Mouse (Mus musculus) cerebellum, postnatal 14 days (tissue): ENCODE results near the gene Plekhg6.

ENCODE experiments used
- DNase-seq, 2 experiments: peaks; one replicate each; pipeline ENCODE4 v3.0.0; 2021; ENCODE audit warnings: mixed read lengths in 2 of 2

Plekhg6 gene

GRCm38 (mm10) chr6:125322794-125323193 is 57.8 kb downstream of the Plekhg6 start:
- DNase-seq = no peak

- DNase-seq = no peak
These were observed 59.3 kb downstream of the Plekhg6 start for GRCm38 (mm10) chr6:125321114-125321855.

GRCm38 (mm10) chr6:125320323-125320722 is 60.3 kb downstream of the Plekhg6 start, which contains the start of gene Scnn1a:
TSS of gene Scnn1a (plus strand) at chr6:125320659.
- no peak for DNase-seq

GRCm38 (mm10) chr6:125319919-125320296 is 60.7 kb downstream of the Plekhg6 start:
- no peak for DNase-seq

- DNase-seq = no peak
These were observed 61.3 kb downstream of the Plekhg6 start for GRCm38 (mm10) chr6:125318981-125319918.

- no peak for DNase-seq
These were observed 63.5 kb downstream of the Plekhg6 start for GRCm38 (mm10) chr6:125317077-125317476.

GRCm38 (mm10) chr6:125314746-125315145 is 65.8 kb downstream of the Plekhg6 start:
- no peak for DNase-seq

GRCm38 (mm10) chr6:125314231-125314563 is 66.4 kb downstream of the Plekhg6 start:
- DNase-seq = no peak

- DNase-seq = peak; percentile 48 to 66
These were observed 66.9 kb downstream of the Plekhg6 start, which contains the start of gene Ltbr for GRCm38 (mm10) chr6:125313546-125314230. TSS of gene Ltbr (minus strand) at chr6:125313885.
